Mouse (Mus musculus): ENCODE measurements around the gene Lef1. TPM values are rescaled to one million over a fixed set of nuclear protein-coding genes. Genes with fewer than 3 reads are reported as not detected.

Lef1 gene
- polyA plus RNA-seq, 1 experiment from 2014 or later: 58.4 TPM

DNA sequence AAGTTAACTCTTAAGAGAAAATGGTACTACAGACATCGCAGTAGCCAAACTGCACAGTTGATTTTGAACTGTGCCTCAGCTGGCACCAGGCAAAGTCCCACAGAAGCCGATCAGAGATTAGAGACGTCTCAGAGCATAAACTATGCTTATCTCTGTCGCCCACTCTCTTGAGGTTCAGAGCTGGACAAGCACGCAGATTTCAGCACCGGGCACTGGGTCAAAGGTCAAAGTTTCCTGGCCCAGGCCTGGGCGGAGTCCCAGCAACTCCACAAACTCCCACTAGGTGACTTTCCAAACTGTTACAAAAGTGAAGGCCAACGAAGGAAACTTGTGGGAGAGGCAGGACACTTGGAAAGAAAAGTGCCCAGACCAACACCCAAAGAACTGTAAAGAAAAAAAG, 160.9 kb downstream of the Lef1 start:
- Histone ChIP-seq H3K4me3 (peak overlapping the region; percentile 76), H3K9me3 (replicated peaks) (no peaks in the 10 kb centered on the region), H3K4me1 (peaks cover 38% of the 10 kb centered on the region), H3K27ac (replicated peaks) (peak overlapping the region; percentile 85; the same call in 1 of the 2 replicates), H3K36me3 (no peaks in the 10 kb centered on the region), H3K27me3 (ENCODE audit: low read depth, poor library complexity, severe bottlenecking) (peaks cover 50% of the 10 kb centered on the region)
- DNase-seq (ENCODE audit: low spot score): peak; percentile 75
- WGBS: 8% methylated on average over 8 of the region's 8 CpGs

DNA sequence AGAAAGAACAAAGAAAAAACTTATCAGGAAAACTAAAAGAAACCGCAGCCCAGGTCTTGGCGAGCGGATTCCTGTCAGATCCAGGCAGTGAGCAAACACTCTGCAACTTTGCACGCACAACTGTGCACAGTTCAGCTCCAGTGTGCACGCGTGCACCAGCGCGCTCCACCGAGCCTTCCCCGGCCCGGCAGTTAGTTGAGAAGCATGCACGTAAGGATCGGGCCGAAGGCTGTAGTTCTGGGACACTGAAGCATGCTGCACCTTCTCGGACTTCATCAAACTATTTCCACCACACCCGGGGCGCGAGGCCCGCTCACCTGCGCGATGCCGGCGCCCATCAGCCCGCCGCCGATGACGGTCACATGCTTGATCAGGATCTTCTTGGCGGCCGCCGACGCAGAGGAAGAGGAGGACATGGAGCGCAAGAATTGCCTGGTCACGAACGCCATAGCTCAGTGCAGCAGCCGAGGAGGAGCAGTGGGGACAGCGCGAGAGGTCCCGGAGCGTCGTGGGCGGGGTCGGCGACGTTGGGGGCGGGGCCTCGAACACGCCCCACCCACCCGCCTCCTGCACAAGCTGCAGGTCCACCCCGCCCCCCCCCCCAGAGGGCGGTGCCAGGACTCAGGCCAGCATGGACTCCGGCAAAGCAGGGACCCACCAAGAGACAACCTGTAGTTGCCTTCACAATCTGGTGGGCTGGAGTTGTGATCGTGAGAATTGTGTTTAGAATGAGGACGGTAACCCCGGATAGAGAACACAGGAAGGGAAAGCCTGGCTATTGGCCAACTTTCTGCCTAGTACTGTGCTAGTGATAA, 161.5 kb downstream of the Lef1 start, which contains the start of gene Hadh:
Hadh (minus strand) TSS at position 543 of the 815 bp plus-strand sequence.
- H3K27ac ChIP-seq (replicated peaks): peak within 1 kb of the TSS; percentile 85

DNA sequence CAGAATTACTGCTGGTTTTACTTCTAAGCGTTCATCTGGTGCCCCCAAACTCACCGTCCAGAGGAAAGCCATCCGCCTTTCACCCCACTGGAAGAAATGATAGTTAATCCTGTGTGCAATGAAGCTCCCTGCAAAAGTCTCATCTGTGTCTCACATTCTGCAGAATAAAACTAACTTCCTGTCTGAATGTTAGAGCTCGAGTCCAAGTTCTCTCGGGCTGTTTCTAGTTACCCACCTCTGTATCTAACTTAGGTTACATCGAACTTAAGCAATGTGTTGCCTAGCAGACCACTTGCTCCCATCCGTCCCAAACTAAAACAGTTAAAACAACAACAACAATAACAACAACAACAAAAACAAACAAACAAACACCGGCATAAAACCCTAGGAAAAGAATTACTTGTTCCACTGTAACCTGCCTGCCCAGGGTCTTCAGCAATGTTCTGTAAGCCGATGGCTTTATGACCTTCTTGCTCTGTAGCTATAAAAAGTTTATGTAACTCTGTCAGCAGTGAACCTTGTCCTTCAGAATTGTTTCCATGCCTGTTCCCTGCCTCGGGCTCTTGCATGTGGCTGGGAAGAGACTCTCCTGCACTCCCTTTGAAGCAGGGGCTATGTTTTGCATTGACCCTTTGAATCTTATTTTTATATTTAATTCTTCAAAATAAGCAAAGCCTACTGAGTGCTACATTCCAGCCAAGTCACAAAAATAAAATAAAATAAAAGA, 162.3 kb downstream of the Lef1 start:
- Histone ChIP-seq H3K4me3 (peak overlapping the region; percentile 76), H3K4me1 (peaks cover 38% of the 10 kb centered on the region), H3K27ac (replicated peaks) (peak overlapping the region; percentile 85), H3K27me3 (ENCODE audit: low read depth, poor library complexity, severe bottlenecking) (peaks cover 36% of the 10 kb centered on the region), H3K36me3 (no peaks in the 10 kb centered on the region), H3K9me3 (replicated peaks) (no peaks in the 10 kb centered on the region)
- 67% methylated on average over 10 of the region's 10 CpGs for WGBS
- DNase-seq (ENCODE audit: low spot score): no peak

More for the DNA sequence above, 161.5 kb downstream of the Lef1 start, which contains the start of gene Hadh:
- Histone ChIP-seq H3K9me3 (replicated peaks) (no peaks in the 10 kb centered on the region), H3K4me3 (peak within 1 kb of the TSS; percentile 76), H3K27me3 (ENCODE audit: low read depth, poor library complexity, severe bottlenecking) (peaks cover 44% of the 10 kb centered on the region), H3K36me3 (no peaks in the 10 kb centered on the region), H3K4me1 (peaks cover 38% of the 10 kb centered on the region)
- peak; percentile 89 for DNase-seq (ENCODE audit: low spot score)
- under 1% methylated on average over 54 of the region's 54 CpGs for WGBS

Other genes with a start within 250 kb of the Lef1 start
- 78.5 and 79.3 TPM in 2 replicates for gene Hadh, start 161.6 kb downstream of the Lef1 start, polyA plus RNA-seq (2016; fragmentation: Nextera tagmentation; extraction: Ambion mirVana)
- gene Cyp2u1, start 192.8 kb downstream of the Lef1 start, polyA plus RNA-seq (2016; fragmentation: Nextera tagmentation; extraction: Ambion mirVana): 1.2 and 1.8 TPM in 2 replicates

Measured in midbrain, embryonic 10.5 days (tissue).